Mouse (Mus musculus) T-helper 1 cell (primary cell): ENCODE measurements around the gene Zfp74.
"Not testable (repeated sequence)": the region's sequence is repeated elsewhere in the genome, so short reads cannot be mapped to it uniquely, and the experiment has no call there.

Experiments
- in situ Hi-C: fragments of 300-600 bp; cut with MboI, MseI; formaldehyde crosslinking; loops from one replicate; pipeline ENCODE4 v1.15.1; 2025; ENCODE audit warnings: high pct_unique_total_duplicates

Gene Zfp74

GRCm38 (mm10) chr7:29953513-29954401 lies at the start of gene Zfp74:
Gene Zfp74 (minus strand): TSS chr7:29954089.
- in situ Hi-C loops = loop anchor here (5.0 kb wide), 1 partner anchor 91 kb away; no protein-coding TSS in a partner anchor

- in situ Hi-C loops = no loop called here
Observed at GRCm38 (mm10) chr7:30000601-30001000, 46.7 kb upstream of the Zfp74 start.

GRCm38 (mm10) chr7:29995134-29995533 lies 41.2 kb upstream of the Zfp74 start:
- in situ Hi-C loops = no loop called here

- in situ Hi-C loops = no loop called here
Observed at GRCm38 (mm10) chr7:29993340-29993739, 39.5 kb upstream of the Zfp74 start.

- in situ Hi-C loops = no loop called here
Observed at GRCm38 (mm10) chr7:29992698-29993097, 38.8 kb upstream of the Zfp74 start.

- in situ Hi-C loops = no loop called here
Observed at GRCm38 (mm10) chr7:29989031-29989430, 35.1 kb upstream of the Zfp74 start.

GRCm38 (mm10) chr7:29987551-29987950 lies 33.7 kb upstream of the Zfp74 start:
- in situ Hi-C loops = no loop called here

- in situ Hi-C loops = no loop called here
Observed at GRCm38 (mm10) chr7:29986101-29986500, 32.2 kb upstream of the Zfp74 start.

- in situ Hi-C loops = no loop called here
Observed at GRCm38 (mm10) chr7:29983690-29984380, 29.9 kb upstream of the Zfp74 start, which contains the start of gene Zfp568. Gene Zfp568 (plus strand): TSS chr7:29983955.

GRCm38 (mm10) chr7:29983340-29983689 lies 29.4 kb upstream of the Zfp74 start:
- in situ Hi-C loops = no loop called here

- in situ Hi-C loops = no loop called here
Observed at GRCm38 (mm10) chr7:29982931-29983330, 29.0 kb upstream of the Zfp74 start.

GRCm38 (mm10) chr7:29982341-29982740 lies 28.5 kb upstream of the Zfp74 start:
- in situ Hi-C loops = no loop called here

- in situ Hi-C loops = no loop called here
Observed at GRCm38 (mm10) chr7:29981860-29982259, 28.0 kb upstream of the Zfp74 start.

GRCm38 (mm10) chr7:29981455-29981854 lies 27.6 kb upstream of the Zfp74 start:
- in situ Hi-C loops = no loop called here

- in situ Hi-C loops = no loop called here
Observed at GRCm38 (mm10) chr7:29980761-29981160, 26.9 kb upstream of the Zfp74 start.

GRCm38 (mm10) chr7:29970686-29971085 lies 16.8 kb upstream of the Zfp74 start:
- in situ Hi-C loops = no loop called here

GRCm38 (mm10) chr7:29965115-29965810 lies 11.4 kb upstream of the Zfp74 start:
- in situ Hi-C loops = not testable (repeated sequence)

GRCm38 (mm10) chr7:29959004-29959403 lies 5.1 kb upstream of the Zfp74 start:
- in situ Hi-C loops = no loop called here

- in situ Hi-C loops = no loop called here
Observed at GRCm38 (mm10) chr7:29958125-29958724, 4.3 kb upstream of the Zfp74 start.

- in situ Hi-C loops = no loop called here
Observed at GRCm38 (mm10) chr7:29956257-29956656, 2.4 kb upstream of the Zfp74 start.

- in situ Hi-C loops = loop anchor here (5.0 kb wide), 1 partner anchor 92 kb away; no protein-coding TSS in a partner anchor
Observed at GRCm38 (mm10) chr7:29954731-29955130, 842 bp upstream of the Zfp74 start.

- in situ Hi-C loops = loop anchor here (5.0 kb wide), 1 partner anchor 91 kb away; no protein-coding TSS in a partner anchor
Observed at GRCm38 (mm10) chr7:29953086-29953485, 803 bp downstream of the Zfp74 start.
